ENCODE assay signal across 11 mouse cellular contexts in genomic region chr12:28817891-28818290, GRCm38 (mm10).
A peak's percentile ranks its signal among the peaks of the same experiment; 100 is the strongest.
DNase-seq lines count a peak whose midpoint lies in the region; ATAC-seq and TF ChIP-seq lines count a peak whose summit lies in the region.
"Had no signal": no experiment of that assay in that cellular context is flagged by ENCODE, and none has a peak within 500 bp of the region (broad histone marks: within the 10 kb centered on the region; RNA-seq: fewer than 3 reads in every experiment).

No protein-coding gene starts in this region.

- no peak for DNase-seq in layer of hippocampus, adult 2 months (ENCODE audit: low spot score in 2 of 2)
- DNase-seq in layer of hippocampus, adult 8-10 months (ENCODE audit: low spot score in 2 of 2): no peak
- peak; percentile 71 for DNase-seq in forebrain, embryonic 14.5 days (ENCODE audit: low spot score)
- no peak for DNase-seq in limb, embryonic 10.5 days (ENCODE audit: low spot score)
- DNase-seq in urinary bladder, adult 2 months (ENCODE audit: low spot score): no peak
- no peak for DNase-seq in cerebellum, adult 9-10 months
- DNase-seq in spleen, adult 12 weeks (ENCODE audit: low spot score): no peak
- DNase-seq: cerebellum, postnatal 14 days; spleen, adult 18-20 months had no signal

- H3K4me2 ChIP-seq in forebrain, embryonic 14.5 days (ENCODE audit: low read length): no peak overlapping the region
- H3K4me2 ChIP-seq in neural tube, embryonic 13.5 days: no peak overlapping the region; the same call in 1 of the 2 replicates

- no peaks in the 10 kb centered on the region for H3K36me3 ChIP-seq in forebrain, embryonic 14.5 days (ENCODE audit: control insufficient read depth, insufficient read depth, low read length)
- H3K36me3 ChIP-seq in limb, embryonic 10.5 days: no peaks in the 10 kb centered on the region
- H3K36me3 ChIP-seq in neural tube, embryonic 13.5 days: no peaks in the 10 kb centered on the region

- no peaks in the 10 kb centered on the region for H3K9me3 ChIP-seq in forebrain, embryonic 14.5 days (replicated peaks; ENCODE audit: control insufficient read depth, low read length)
- no peaks in the 10 kb centered on the region for H3K9me3 ChIP-seq in limb, embryonic 10.5 days (replicated peaks)
- no peaks in the 10 kb centered on the region for H3K9me3 ChIP-seq in neural tube, embryonic 13.5 days

- H3K4me3 ChIP-seq in layer of hippocampus, adult 2 months: no peak overlapping the region
- H3K4me3 ChIP-seq in forebrain, embryonic 14.5 days (ENCODE audit: low read depth, low read length): no peak overlapping the region
- no peak overlapping the region for H3K4me3 ChIP-seq in limb, embryonic 10.5 days
- no peak overlapping the region for H3K4me3 ChIP-seq in neural tube, embryonic 13.5 days

- peaks cover 26% of the 10 kb centered on the region for H3K4me1 ChIP-seq in forebrain, embryonic 14.5 days (ENCODE audit: control insufficient read depth, insufficient read depth, low read length)
- peaks cover 16% of the 10 kb centered on the region for H3K4me1 ChIP-seq in limb, embryonic 10.5 days
- peaks cover 35% of the 10 kb centered on the region for H3K4me1 ChIP-seq in neural tube, embryonic 13.5 days (replicated peaks)

- H3K27me3 ChIP-seq in forebrain, embryonic 14.5 days (replicated peaks; ENCODE audit: control insufficient read depth, insufficient read depth, low read length): peaks cover 16% of the 10 kb centered on the region
- H3K27me3 ChIP-seq in limb, embryonic 10.5 days (ENCODE audit: low read depth, poor library complexity, severe bottlenecking): no peaks in the 10 kb centered on the region
- H3K27me3 ChIP-seq in neural tube, embryonic 13.5 days: no peaks in the 10 kb centered on the region

- WGBS in forebrain, embryonic 14.5 days: 4% methylated on average over 3 of the region's 3 CpGs
- WGBS in limb, embryonic 10.5 days: 59% methylated on average over 3 of the region's 3 CpGs
- WGBS in neural tube, embryonic 13.5 days: 17% methylated on average over 3 of the region's 3 CpGs

- ATAC-seq in forebrain, embryonic 14.5 days: peak; percentile 68
- ATAC-seq in neural tube, embryonic 13.5 days (ENCODE audit: low read depth): peak; percentile 45; the same call in 1 of the 2 replicates
- ATAC-seq: activated CD4-positive, CD25-positive, alpha-beta regulatory T cell, adult 4 months had no signal

- peak overlapping the region; percentile 43 for H3K27ac ChIP-seq in layer of hippocampus, adult 2 months
- peak overlapping the region; percentile 84 for H3K27ac ChIP-seq in forebrain, embryonic 14.5 days (ENCODE audit: low read depth, low read length)
- H3K27ac ChIP-seq in limb, embryonic 10.5 days: peak overlapping the region; percentile 46; the same call in 1 of the 2 replicates
- H3K27ac ChIP-seq in neural tube, embryonic 13.5 days (replicated peaks): peak overlapping the region; percentile 84

- TF ChIP-seq CTCF in layer of hippocampus, adult 2 months (conservative IDR thresholded peaks at IDR 0.05): no peak

- 0 out of 2 replicates have a peak overlapping the region, but pooled peaks have one; percentile 17 for H3K9ac ChIP-seq in forebrain, embryonic 14.5 days (ENCODE audit: low read length)
- H3K9ac ChIP-seq in neural tube, embryonic 13.5 days: peak overlapping the region; percentile 53
